Mouse (Mus musculus) liver, postnatal 0 days (tissue): Measurements from ENCODE around the gene Mylk.

Source experiments
- CTCF ChIP-seq: sonication (generic); IDR thresholded peaks from 2 replicates; pipeline ENCODE4 v1.5.1; 2016; ENCODE audit warnings: antibody characterized with exemption, low read depth
- EP300 ChIP-seq: IDR thresholded peaks from 2 replicates; pipeline ENCODE4 v1.6.1; 2016; ENCODE audit warnings: antibody characterized with exemption, low read depth, mild to moderate bottlenecking

GRCm38 (mm10) chr16:34880031-34880778 lies 135.2 kb downstream of the Mylk start:
- no peak for TF ChIP-seq CTCF
- no peak for TF ChIP-seq EP300
